Mouse (Mus musculus) kidney, adult 9 months (tissue): Measurements from ENCODE around the gene Crx.
"Not testable (repeated sequence)": the region's sequence is repeated elsewhere in the genome, so short reads cannot be mapped to it uniquely, and the experiment has no call there.

Experiments used
- DNase-seq: peaks from one replicate; pipeline ENCODE4 v3.0.0; 2022

Gene Crx

GRCm38 (mm10) chr7:15879756-15880155 lies at the start of gene Crx:
Gene Crx (minus strand): TSS chr7:15879968.
- DNase-seq, result no peak

GRCm38 (mm10) chr7:15922220-15922773 lies 42.5 kb upstream of the Crx start, which contains the start of gene Selenow:
Gene Selenow (minus strand): TSS chr7:15922402.
- DNase-seq, result peak; percentile 84

DNA sequence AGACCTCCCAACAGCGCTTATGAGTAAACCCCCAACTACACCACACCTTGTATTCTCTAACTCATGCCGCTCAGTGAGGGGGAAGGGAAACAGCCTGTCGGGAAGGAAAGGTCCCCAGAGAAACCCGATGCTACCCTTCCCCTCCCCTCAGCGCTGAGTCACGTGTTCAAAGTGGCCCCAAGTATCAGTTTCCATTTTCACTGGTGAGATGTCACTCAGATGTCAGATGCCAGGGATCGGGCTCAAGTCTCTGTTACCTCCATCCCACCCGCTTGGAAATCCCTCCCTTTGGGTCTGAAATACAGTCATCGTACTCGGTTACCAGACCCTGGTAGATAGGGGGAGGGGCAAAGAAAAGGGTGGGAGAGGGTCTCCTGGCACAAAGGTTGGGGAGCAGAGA lies 42.0 kb upstream of the Crx start:
- DNase-seq, result peak; percentile 35

DNA sequence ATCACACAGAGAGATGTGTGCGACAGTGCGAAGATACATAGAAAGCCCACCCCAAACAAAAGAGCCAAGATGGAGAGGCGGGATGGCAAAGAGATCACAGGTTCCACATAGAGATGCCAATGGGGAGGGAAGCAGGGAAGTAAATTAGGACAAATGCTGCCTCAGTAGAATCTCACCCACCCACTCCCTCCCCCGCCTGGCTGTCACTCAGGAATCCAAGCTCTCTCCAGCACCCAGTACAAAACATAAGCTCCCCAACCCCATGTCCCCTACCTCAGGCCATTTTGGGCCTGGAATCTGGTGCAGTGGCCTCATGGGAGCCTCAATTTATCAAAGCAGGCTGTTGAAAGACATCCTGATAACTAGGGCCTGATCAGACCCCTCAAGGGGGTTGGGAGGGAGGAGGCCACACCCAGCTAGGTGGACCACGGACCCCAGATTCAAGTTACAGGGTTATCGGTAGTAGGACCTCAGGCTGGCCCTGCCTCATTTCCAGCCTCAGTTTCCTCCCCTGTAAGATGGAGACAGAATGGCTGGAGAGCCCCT lies 41.0 kb upstream of the Crx start:
- no peak for DNase-seq

DNA sequence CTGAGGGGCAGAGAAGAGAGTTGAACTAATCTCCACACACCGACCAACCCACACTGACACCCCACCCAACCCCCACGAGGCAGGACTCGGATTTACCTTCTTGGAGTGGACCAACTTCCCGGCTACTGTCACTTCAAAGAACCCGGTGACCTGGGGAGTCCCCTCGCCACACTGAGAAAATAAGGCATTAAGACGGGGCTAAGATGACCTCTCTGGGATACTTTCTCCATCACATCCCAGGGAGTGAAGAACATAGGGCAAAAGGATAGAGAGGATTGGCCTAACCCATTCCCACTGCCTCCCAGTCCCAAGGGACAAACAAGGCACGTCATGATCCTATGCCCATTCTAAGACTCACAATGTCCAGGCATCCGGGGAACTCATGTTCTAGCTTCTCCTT lies 40.2 kb upstream of the Crx start:
- DNase-seq, result no peak

DNA sequence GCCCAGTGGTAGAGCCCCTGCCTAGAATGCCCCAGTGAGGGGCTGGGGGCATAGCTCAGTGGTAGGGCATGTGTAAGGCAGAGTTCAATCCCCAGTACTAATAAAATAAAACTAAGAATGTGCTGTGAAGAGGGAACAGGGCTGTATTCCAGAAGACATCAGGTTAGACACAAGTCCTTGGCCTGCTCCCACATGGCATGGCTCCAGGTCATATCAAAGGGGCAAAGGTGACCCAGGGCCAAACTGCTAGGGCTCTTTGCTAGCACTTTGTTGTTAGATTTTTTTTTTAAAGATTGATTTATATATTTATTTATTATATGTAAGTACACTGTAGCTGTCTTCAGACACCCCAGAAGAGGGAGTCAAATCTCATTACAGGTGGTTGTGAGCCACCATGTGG lies 38.6 kb upstream of the Crx start:
- DNase-seq, result no peak

DNA sequence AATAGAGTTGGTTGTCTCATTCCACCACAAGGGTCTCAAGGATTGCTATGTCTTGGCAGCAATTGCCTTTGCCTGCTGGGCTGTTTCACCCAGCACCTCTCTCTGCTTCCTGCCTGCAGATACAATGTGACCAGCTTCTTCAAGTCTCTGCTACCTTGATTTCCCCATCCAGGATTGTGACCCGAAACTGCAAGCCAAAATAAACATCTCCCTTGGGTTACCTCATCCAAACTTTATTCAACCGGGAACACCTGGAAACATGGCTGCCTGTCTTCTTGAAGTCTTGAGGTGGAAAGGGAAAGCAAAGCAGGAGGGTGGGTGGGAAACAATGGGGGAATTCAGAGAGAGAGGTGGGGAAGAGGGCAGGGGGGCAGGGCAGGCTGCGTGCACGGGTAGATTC lies 37.2 kb upstream of the Crx start:
- DNase-seq, result no peak

GRCm38 (mm10) chr7:15916134-15916723 lies 36.5 kb upstream of the Crx start:
- no peak for DNase-seq

DNA sequence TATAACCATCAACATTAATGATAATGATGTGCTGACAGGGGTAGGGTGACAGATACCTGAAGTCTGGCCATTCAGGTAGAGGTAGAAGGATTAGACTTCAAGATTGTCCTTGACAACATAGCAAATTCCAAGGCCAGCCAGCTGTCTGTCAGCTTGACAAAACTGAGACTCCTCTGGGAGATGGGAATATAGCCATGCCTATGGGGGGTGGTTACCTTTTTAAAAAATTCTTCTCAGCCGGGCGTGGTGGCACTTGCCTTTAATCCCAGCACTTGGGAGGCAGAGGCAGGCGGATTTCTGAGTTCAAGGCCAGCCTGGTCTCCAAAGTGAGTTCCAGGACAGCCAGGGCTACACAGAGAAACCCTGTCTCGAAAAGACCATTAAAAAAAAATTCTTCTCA lies 35.9 kb upstream of the Crx start:
- DNase-seq, result not testable (repeated sequence)

DNA sequence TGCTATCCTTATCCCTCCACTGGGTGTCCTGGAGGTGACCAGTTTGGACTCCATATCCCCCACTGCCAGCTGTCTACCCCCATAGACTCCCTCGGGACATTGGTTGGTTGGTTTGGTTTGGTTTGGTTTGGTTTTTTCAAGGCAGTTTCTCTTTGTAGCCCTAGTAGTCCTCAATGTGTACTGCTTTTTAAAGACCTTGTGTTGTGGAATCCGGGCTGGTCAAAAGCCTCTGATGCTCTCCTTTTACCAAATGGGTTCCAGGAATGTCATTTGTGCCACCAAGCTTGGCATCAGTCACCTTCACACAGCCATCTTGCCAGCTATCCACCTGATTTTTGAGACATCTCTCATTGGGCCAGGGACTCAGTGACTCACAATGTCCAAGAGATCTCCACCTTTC lies 35.0 kb upstream of the Crx start:
- no peak for DNase-seq

- peak; percentile 25 for DNase-seq
Measured at GRCm38 (mm10) chr7:15914252-15914651, 34.5 kb upstream of the Crx start.

DNA sequence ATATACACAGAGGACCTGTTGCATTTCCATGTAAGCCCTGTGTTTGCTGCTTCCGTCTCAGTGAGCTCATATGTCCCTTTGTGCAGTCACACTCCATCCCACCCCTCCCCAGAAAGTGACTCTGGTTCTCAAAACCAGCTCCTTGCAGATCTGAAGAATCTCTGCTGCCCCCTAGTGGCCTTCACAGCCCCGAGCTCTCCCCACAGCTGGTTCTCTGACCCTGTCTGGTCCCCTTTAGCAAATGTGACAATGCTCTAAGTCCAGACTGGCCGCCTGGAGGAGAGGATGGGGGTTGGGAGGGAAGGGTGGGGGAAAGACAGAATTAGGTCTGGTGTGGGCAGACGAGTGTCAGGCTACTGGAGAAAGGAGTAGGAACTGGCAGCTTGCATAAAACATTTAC lies 32.4 kb upstream of the Crx start:
- peak; percentile 65 for DNase-seq

DNA sequence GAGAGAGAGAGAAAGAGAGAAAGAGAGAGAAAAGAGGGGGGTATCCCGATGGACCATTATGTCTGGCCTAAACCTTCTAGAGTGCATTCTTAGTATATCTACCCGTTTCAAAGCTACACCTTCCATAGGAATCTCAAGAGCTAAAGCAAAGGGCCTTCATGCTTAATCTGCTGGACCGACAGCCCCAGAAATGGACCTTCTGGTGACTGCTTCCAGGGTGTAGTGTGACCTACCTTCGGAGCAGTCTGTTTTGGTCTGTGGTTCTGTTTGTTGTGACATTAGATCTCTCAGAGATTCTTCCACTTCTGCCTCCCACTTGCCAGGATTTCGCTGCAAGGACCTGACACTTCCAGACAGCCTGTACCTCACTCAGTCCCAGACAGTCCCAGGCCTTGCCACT lies 30.8 kb upstream of the Crx start:
- no peak for DNase-seq

DNA sequence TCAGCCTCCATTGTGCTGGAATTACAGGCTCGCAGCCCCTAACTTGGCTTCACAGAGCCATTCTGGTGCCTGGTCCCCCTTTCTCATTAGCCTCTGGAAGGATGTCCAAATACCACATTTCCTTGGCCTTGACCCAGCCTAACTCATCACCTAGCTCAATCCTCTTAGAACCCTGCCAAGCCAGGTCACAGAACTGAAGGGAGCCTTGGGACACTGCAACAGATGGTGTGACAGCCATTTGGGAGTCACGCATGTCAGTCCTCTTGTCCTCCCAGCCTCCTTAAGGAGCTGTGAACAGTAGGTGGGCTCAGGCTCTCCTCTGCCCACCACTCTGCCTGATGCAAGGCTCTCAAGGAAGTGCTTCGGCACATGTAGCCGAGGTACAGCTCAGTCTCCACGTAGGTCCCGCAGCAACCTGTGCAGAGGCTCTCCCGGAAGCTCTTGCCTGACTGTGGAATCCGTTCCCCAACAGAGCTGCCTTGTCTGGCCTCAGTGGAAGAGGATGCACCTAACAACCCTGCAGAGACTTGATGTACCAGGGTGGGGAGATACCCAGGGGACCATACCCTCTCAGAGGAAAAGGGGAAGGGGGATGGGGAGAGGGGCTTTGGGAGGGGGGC lies 28.3 kb upstream of the Crx start:
- DNase-seq, result no peak

DNA sequence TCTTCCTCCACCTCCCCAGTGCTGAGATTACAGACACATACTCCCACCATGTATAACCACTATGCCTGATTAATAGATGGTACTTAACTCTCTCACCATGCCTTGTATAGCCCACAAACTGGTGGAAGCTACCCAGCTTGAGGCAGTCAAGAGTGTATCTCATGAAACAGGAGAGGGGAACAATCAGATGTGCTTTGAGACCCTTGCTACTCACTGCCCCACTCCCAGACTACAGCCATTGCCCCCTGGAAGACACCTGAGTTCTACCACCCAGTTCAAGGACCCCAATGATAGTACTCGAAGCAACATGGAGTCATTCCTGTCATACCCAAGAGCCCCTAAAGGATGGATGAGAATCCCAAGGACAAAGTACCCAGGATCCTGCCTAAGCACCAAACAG lies 26.8 kb upstream of the Crx start:
- no peak for DNase-seq

GRCm38 (mm10) chr7:15905861-15906260 lies 26.1 kb upstream of the Crx start:
- no peak for DNase-seq

GRCm38 (mm10) chr7:15901366-15902048 lies 21.7 kb upstream of the Crx start:
- no peak for DNase-seq

DNA sequence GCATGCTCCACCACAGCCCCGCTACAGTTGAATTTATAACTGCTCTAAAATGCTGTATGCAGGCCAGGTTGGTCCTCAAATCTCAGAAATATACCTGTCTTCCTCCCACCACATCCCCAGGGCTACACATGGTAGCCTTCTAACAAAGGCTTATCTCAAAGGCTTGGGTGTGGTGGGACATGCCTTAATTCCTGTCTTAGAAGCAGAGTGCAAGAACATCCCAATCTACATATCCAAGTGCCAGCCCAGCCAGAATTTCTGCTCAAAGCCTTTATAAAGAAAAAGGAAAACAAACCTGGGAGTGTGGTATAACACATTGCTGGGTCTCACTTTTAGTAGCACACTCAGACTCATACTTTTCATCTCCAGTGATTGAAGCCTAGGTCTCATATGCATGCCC lies 14.5 kb upstream of the Crx start:
- DNase-seq, result no peak

DNA sequence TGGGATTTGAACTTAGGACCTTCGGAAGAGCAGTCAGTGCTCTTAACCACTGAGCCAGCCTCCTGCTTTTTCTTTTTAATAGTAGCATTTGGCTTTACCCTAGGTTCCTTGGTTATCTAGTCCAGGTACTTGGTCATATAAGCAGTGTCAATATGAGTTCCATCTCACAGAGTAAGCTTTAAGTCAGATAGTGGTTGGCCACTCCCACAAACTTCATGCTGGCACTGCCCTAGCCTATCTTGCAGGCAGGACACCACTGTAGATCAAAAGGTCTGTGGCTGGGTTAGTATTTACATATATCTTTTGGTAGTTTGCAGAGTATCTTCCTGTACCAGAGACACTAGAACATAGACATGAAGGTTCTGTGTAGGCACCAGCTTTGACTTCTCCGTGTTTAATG lies 4.4 kb upstream of the Crx start:
- DNase-seq, result no peak

- no peak for DNase-seq
Measured at GRCm38 (mm10) chr7:15882317-15882716, 2.5 kb upstream of the Crx start, which contains the start of gene Crxos. Gene Crxos (plus strand): TSS chr7:15882617.

- no peak for DNase-seq
Measured at GRCm38 (mm10) chr7:15881831-15882230, 2.1 kb upstream of the Crx start.

- DNase-seq, result no peak
Measured at GRCm38 (mm10) chr7:15881388-15881787, 1.6 kb upstream of the Crx start.

GRCm38 (mm10) chr7:15864104-15864503 lies 15.7 kb downstream of the Crx start:
- no peak for DNase-seq

DNA sequence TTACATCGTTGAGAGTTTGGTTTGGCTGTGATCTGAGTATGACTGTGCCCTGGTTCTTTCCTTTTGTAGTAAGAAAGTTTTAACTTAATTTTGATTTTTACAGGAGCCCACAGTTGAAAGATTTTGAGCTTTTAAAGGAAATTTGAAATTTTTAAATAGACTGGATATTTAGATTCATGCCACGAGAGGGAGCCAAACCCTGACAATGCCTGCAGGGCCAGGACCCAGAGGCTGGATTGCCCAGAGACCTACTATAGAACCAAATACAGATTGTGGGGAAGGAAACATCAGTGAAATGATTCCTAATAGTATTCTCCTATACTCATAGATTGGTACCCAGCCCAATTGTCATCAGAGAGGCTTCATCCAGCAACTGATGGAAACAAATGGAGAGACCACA lies 20.1 kb downstream of the Crx start:
- no peak for DNase-seq
